Mouse (Mus musculus): ENCODE results near the gene Rpl13a. TPM values are rescaled to one million over a fixed set of nuclear protein-coding genes. Genes with fewer than 3 reads are reported as not detected.
"Not testable (repeated sequence)": the region's sequence is repeated elsewhere in the genome, so short reads cannot be mapped to it uniquely, and the experiment has no call there.

Gene Rpl13a
- polyA plus RNA-seq, 2 experiments, result 909 to 1,027 TPM

DNA sequence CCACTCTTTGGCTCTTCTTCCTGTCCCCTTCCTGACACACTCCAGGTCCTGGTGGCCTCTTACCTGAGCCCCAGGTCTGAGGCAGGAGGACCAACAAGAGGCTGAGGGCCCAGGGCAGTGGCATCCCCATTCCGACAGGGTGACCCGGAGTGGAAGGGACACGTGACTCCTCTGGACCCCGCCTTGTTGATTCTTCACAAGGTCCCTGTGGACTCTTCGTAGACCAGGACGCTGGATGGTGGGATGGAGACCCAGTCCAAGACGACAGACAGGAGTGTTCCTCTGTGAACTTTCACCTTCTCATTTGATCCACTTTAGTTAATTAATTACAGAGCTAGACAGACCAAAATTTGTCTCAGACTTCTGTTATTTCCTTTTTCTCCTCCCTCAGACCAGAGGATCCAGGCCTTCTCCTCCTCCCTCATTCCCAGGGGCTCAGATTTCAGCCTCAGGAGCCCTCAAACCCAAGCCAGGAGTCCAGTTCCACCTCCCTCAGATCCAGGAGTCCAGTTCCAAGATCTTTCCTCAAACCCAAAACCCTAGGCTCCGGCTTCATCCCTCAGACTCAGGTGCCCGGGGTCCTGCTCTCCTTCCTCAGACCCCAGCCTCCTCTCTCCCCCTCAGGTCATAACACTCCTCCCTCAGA lies 25.5 kb downstream of the Rpl13a start:
- 62% methylated on average over 9 of the region's 9 CpGs for WGBS (ENCODE audit: insufficient replicate concordance)
- Histone ChIP-seq H3K36me3 (replicated peaks; ENCODE audit: control insufficient read depth, insufficient read depth, low read depth) (no peaks in the 10 kb centered on the region), H3K27ac (no peak overlapping the region), H3K4me2 (ENCODE audit: low read depth) (peak overlapping the region; percentile 53), H3K27me3 (ENCODE audit: control insufficient read depth, insufficient read depth, low read length) (no peaks in the 10 kb centered on the region), H3K9ac (replicated peaks) (no peak overlapping the region), H3K9me3 (ENCODE audit: control insufficient read depth, low read length) (no peaks in the 10 kb centered on the region), H3K4me3 (ENCODE audit: insufficient read depth in 1 of 2, low read depth in 2 of 2, low read length in 2 of 2) (peak overlapping the region; percentile 30 to 34), H3K4me1 (replicated peaks; ENCODE audit: control insufficient read depth in 2 of 2, insufficient read depth in 2 of 2, low read length in 1 of 2) (peaks cover 0 to 5% of the 10 kb centered on the region in 2 experiments; a peak in 2 of 4 replicates)
- no peak for DNase-seq (ENCODE audit: low read depth in 3 of 3, low spot score in 3 of 3)
- ATAC-seq (ENCODE audit: insufficient read depth), result no peak; the same call in 1 of the 2 replicates
- no peak for TF ChIP-seq CTCF (IDR thresholded peaks at IDR 0.05; ENCODE audit: low read depth)
- no peak for TF ChIP-seq EP300 (IDR thresholded peaks at IDR 0.05; ENCODE audit: low read depth)

- 41% methylated on average over 11 of the region's 11 CpGs for WGBS (ENCODE audit: insufficient replicate concordance)
- Histone ChIP-seq H3K27ac (no peak overlapping the region), H3K9ac (replicated peaks) (no peak overlapping the region), H3K36me3 (replicated peaks; ENCODE audit: control insufficient read depth, insufficient read depth, low read depth) (no peaks in the 10 kb centered on the region), H3K4me2 (ENCODE audit: low read depth) (peak overlapping the region; percentile 53), H3K4me1 (replicated peaks; ENCODE audit: control insufficient read depth in 2 of 2, insufficient read depth in 2 of 2, low read length in 1 of 2) (peaks cover 0 to 5% of the 10 kb centered on the region in 2 experiments; a peak in 2 of 4 replicates), H3K9me3 (ENCODE audit: control insufficient read depth, low read length) (no peaks in the 10 kb centered on the region), H3K27me3 (ENCODE audit: control insufficient read depth, insufficient read depth, low read length) (no peaks in the 10 kb centered on the region), H3K4me3 (ENCODE audit: insufficient read depth in 1 of 2, low read depth in 2 of 2, low read length in 2 of 2) (peak overlapping the region; percentile 1 to 34; a peak in 2 of 4 replicates)
- DNase-seq (ENCODE audit: low read depth in 3 of 3, low spot score in 3 of 3) (no peak), ATAC-seq (ENCODE audit: insufficient read depth) (no peak)
- TF ChIP-seq EP300 (IDR thresholded peaks at IDR 0.05; ENCODE audit: low read depth) (no peak), CTCF (IDR thresholded peaks at IDR 0.05; ENCODE audit: low read depth) (no peak)
These were observed 26.1 kb downstream of the Rpl13a start for GRCm38 (mm10) chr7:45102441-45102840.

- no peaks in the 10 kb centered on the region for H3K36me3 ChIP-seq (replicated peaks; ENCODE audit: control insufficient read depth, insufficient read depth, low read depth)
- no peaks in the 10 kb centered on the region for H3K27me3 ChIP-seq (ENCODE audit: control insufficient read depth, insufficient read depth, low read length)
- no peaks in the 10 kb centered on the region for H3K9me3 ChIP-seq (ENCODE audit: control insufficient read depth, low read length)
- 74% methylated on average over 6 of the region's 6 CpGs for WGBS (ENCODE audit: insufficient replicate concordance)
- no peak overlapping the region for H3K4me2 ChIP-seq (ENCODE audit: low read depth)
- H3K4me3 ChIP-seq (ENCODE audit: insufficient read depth in 1 of 2, low read depth in 2 of 2, low read length in 2 of 2), result no peak overlapping the region
- no peak for DNase-seq (ENCODE audit: low read depth in 3 of 3, low spot score in 3 of 3)
- H3K9ac ChIP-seq (replicated peaks), result no peak overlapping the region
- no peak for ATAC-seq (ENCODE audit: insufficient read depth)
- H3K27ac ChIP-seq, result no peak overlapping the region
- TF ChIP-seq EP300 (IDR thresholded peaks at IDR 0.05; ENCODE audit: low read depth) (no peak), CTCF (IDR thresholded peaks at IDR 0.05; ENCODE audit: low read depth) (no peak)
- H3K4me1 ChIP-seq (replicated peaks; ENCODE audit: control insufficient read depth in 2 of 2, insufficient read depth in 2 of 2, low read length in 1 of 2), result peaks cover 0 to 5% of the 10 kb centered on the region in 2 experiments; a peak in 2 of 4 replicates
These were observed 28.5 kb downstream of the Rpl13a start for GRCm38 (mm10) chr7:45100046-45100445.

DNA sequence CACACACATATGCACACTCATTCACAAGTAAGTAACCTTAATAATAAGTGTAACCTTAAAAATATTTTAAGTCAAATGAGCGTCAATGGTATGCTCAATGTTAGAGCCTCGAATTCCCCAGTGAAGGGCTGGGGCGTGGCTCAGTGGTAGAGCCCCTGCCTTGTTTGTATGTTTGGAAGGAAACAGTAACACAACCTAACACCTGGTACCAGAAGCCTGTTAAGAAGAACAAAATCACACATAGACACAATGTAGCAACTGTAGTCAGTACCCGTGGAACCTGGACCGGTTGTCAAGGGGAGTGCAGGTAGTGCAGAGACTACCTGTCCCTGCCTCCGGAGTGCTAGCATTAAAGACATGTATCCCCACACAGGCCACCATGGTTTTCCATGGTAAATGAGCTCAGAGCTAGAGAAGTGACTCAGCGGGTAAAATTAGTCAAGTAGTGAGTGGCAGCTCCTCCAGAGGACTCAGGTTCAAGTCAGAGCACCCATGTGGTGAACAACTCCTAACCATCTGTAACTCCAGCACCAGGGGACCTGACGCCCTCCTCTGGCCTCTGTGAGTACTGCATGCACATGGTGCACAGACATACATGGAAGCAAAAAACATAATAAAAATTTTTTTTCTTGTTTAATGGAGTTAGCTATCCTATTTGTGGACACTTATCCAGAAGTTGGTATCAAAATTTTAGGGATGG lies 29.9 kb downstream of the Rpl13a start:
- Histone ChIP-seq H3K4me1 (replicated peaks; ENCODE audit: control insufficient read depth in 2 of 2, insufficient read depth in 2 of 2, low read length in 1 of 2) (no peaks in the 10 kb centered on the region; a peak in 2 of 4 replicates), H3K27ac (no peak overlapping the region), H3K9ac (replicated peaks) (no peak overlapping the region), H3K36me3 (replicated peaks; ENCODE audit: control insufficient read depth, insufficient read depth, low read depth) (no peaks in the 10 kb centered on the region), H3K27me3 (ENCODE audit: control insufficient read depth, insufficient read depth, low read length) (no peaks in the 10 kb centered on the region), H3K4me3 (ENCODE audit: insufficient read depth in 1 of 2, low read depth in 2 of 2, low read length in 2 of 2) (no peak overlapping the region), H3K4me2 (ENCODE audit: low read depth) (no peak overlapping the region), H3K9me3 (ENCODE audit: control insufficient read depth, low read length) (no peaks in the 10 kb centered on the region)
- no peak for DNase-seq (ENCODE audit: low read depth in 3 of 3, low spot score in 3 of 3)
- TF ChIP-seq CTCF (IDR thresholded peaks at IDR 0.05; ENCODE audit: low read depth) (peak; percentile 58), EP300 (IDR thresholded peaks at IDR 0.05; ENCODE audit: low read depth) (no peak)
- no peak for ATAC-seq (ENCODE audit: insufficient read depth)
- 77% methylated on average over 8 of the region's 8 CpGs for WGBS (ENCODE audit: insufficient replicate concordance)

- Histone ChIP-seq H3K27ac (no peak overlapping the region), H3K4me2 (ENCODE audit: low read depth) (no peak overlapping the region), H3K9ac (replicated peaks) (no peak overlapping the region), H3K36me3 (replicated peaks; ENCODE audit: control insufficient read depth, insufficient read depth, low read depth) (no peaks in the 10 kb centered on the region), H3K9me3 (ENCODE audit: control insufficient read depth, low read length) (no peaks in the 10 kb centered on the region), H3K4me3 (ENCODE audit: insufficient read depth in 1 of 2, low read depth in 2 of 2, low read length in 2 of 2) (no peak overlapping the region), H3K4me1 (replicated peaks; ENCODE audit: control insufficient read depth in 2 of 2, insufficient read depth in 2 of 2, low read length in 1 of 2) (peaks cover 0 to 6% of the 10 kb centered on the region in 2 experiments; a peak in 2 of 4 replicates), H3K27me3 (ENCODE audit: control insufficient read depth, insufficient read depth, low read length) (no peaks in the 10 kb centered on the region)
- 14% methylated on average over 6 of the region's 6 CpGs for WGBS (ENCODE audit: insufficient replicate concordance)
- TF ChIP-seq EP300 (IDR thresholded peaks at IDR 0.05; ENCODE audit: low read depth), result no peak
- no peak for TF ChIP-seq CTCF (IDR thresholded peaks at IDR 0.05; ENCODE audit: low read depth)
- ATAC-seq (ENCODE audit: insufficient read depth) (peak; percentile 35), DNase-seq (ENCODE audit: low read depth in 3 of 3, low spot score in 3 of 3) (no peak)
These were observed 31.1 kb downstream of the Rpl13a start for GRCm38 (mm10) chr7:45097479-45097878.

DNA sequence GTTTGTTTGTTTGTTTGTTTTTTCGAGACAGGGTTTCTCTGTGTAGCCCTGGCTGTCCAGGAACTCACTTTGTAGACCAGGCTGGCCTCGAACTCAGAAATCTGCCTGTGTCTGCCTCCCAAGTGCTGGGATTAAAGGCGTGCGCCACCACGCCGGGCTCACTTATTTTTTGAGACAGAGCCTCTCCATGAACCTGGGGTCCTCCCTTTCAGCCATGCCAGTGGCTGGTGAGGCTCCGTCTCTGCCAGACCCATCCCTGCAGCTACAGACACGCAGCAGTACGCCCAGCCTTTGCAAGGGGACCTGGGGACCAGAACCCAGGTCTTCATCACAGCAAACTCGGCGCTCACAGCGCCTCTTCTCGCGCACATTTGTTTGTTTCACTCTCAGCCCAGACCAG lies 32.6 kb downstream of the Rpl13a start:
- WGBS (ENCODE audit: insufficient replicate concordance), result 73% methylated on average over 14 of the region's 14 CpGs
- H3K27me3 ChIP-seq (ENCODE audit: control insufficient read depth, insufficient read depth, low read length); H3K4me3 ChIP-seq (ENCODE audit: insufficient read depth in 1 of 2, low read depth in 2 of 2, low read length in 2 of 2): not testable (repeated sequence)

More for the DNA sequence above, 32.6 kb downstream of the Rpl13a start:
- H3K36me3 ChIP-seq (replicated peaks; ENCODE audit: control insufficient read depth, insufficient read depth, low read depth); H3K4me2 ChIP-seq (ENCODE audit: low read depth); H3K9ac ChIP-seq (replicated peaks); H3K9me3 ChIP-seq (ENCODE audit: control insufficient read depth, low read length); DNase-seq (ENCODE audit: low read depth in 3 of 3, low spot score in 3 of 3); ATAC-seq (ENCODE audit: insufficient read depth); H3K27ac ChIP-seq: not testable (repeated sequence)
- H3K4me1 ChIP-seq (replicated peaks; ENCODE audit: control insufficient read depth in 2 of 2, insufficient read depth in 2 of 2, low read length in 1 of 2), result peaks cover 8 to 14% of the 10 kb centered on the region in 2 experiments; a peak in 3 of 4 replicates

All from liver, embryonic 14.5 days (tissue).